Mouse (Mus musculus) liver, postnatal 0 days (tissue): Measurements from ENCODE around the gene Mapre3. TPM values are rescaled to one million over a fixed set of nuclear protein-coding genes. Genes with fewer than 3 reads are reported as not detected.

Source experiments
- ATAC-seq: fragments of 200-750 bp; cut with Nextera tagmentation; 2 replicates; pipeline ENCODE4 v1.8.0; 2017; ENCODE audit warnings: mild to moderate bottlenecking, moderate library complexity
- DNase-seq: peaks from one replicate; pipeline ENCODE4 v3.0.0-alpha.2; 2016
- H3K27ac ChIP-seq: fragments of 300-500 bp; sonication (generic); 2 replicates; pipeline ENCODE4 v1.5.1; 2014; ENCODE audit warnings: antibody characterized with exemption, moderate library complexity, mild to moderate bottlenecking, low read depth
- H3K27me3 ChIP-seq: fragments of 300-500 bp; sonication (generic); 2 replicates; pipeline ENCODE4 v1.6.1; 2014; ENCODE audit warnings: low read length, control low read depth, mixed read lengths; ENCODE audit not compliant: insufficient read depth
- H3K36me3 ChIP-seq: fragments of 300-500 bp; sonication (generic); replicated peaks from 2 replicates; pipeline ENCODE4 v1.6.1; 2014; ENCODE audit warnings: mild to moderate bottlenecking, control low read depth, low read length, moderate library complexity, mixed read lengths; ENCODE audit not compliant: insufficient read depth
- H3K4me1 ChIP-seq: fragments of 300-500 bp; sonication (generic); 2 replicates; pipeline ENCODE4 v1.6.1; 2014; ENCODE audit warnings: antibody characterized with exemption, mild to moderate bottlenecking, control low read depth; ENCODE audit not compliant: insufficient read depth
- H3K4me2 ChIP-seq: fragments of 300-500 bp; sonication (generic); 2 replicates; pipeline ENCODE4 v1.6.1; 2014; ENCODE audit warnings: low read depth, mild to moderate bottlenecking, low read length, moderate library complexity, mixed read lengths
- H3K4me3 ChIP-seq: fragments of 300-500 bp; sonication (generic); 2 replicates; pipeline ENCODE4 v1.5.1; 2014; ENCODE audit warnings: low read depth, low read length
- H3K9ac ChIP-seq: fragments of 300-500 bp; sonication (generic); replicated peaks from 2 replicates; pipeline ENCODE4 v1.6.1; 2014; ENCODE audit warnings: mild to moderate bottlenecking, moderate library complexity
- H3K9me3 ChIP-seq: fragments of 300-500 bp; sonication (generic); 2 replicates; pipeline ENCODE4 v1.6.1; 2016; ENCODE audit warnings: mild to moderate bottlenecking, control low read depth, low read length, mixed read lengths
- CTCF ChIP-seq: sonication (generic); IDR thresholded peaks from 2 replicates; pipeline ENCODE4 v1.5.1; 2016; ENCODE audit warnings: antibody characterized with exemption, low read depth
- EP300 ChIP-seq: IDR thresholded peaks from 2 replicates; pipeline ENCODE4 v1.6.1; 2016; ENCODE audit warnings: antibody characterized with exemption, low read depth, mild to moderate bottlenecking
- WGBS: fragments of 180-500 bp; shearing (Covaris S2); extraction: QIAGEN DNeasy Blood & Tissue Kit; methylation state at CpG from one replicate; pipeline ENCODE4 v1.1.7; 2014; ENCODE audit not compliant: insufficient replicate concordance; 5-methylcytosine and 5-hydroxymethylcytosine counted together
- polyA plus RNA-seq: library from polyadenylated mRNA; unstranded; fragments of >200 nt; fragmentation: Nextera tagmentation; extraction: Ambion mirVana; gene quantifications from 2 replicates; pipeline ENCODE4 v1.2.1, GENCODE M21; 2015

The Mapre3 gene
- polyA plus RNA-seq, 1 experiment from 2014 or later: 7.4 TPM

GRCm38 (mm10) chr5:30914101-30914635 lies 99.7 kb downstream of the Mapre3 start:
- DNase-seq (peak; percentile 17), ATAC-seq (no peak)
- Histone ChIP-seq H3K4me3 (peak overlapping the region; percentile 48), H3K9me3 (no peaks in the 10 kb centered on the region), H3K36me3 (peaks cover 8% of the 10 kb centered on the region; the same call in 1 of the 2 replicates), H3K27ac (peak overlapping the region; percentile 83), H3K27me3 (no peaks in the 10 kb centered on the region), H3K4me2 (peak overlapping the region; percentile 69), H3K4me1 (peaks cover 69% of the 10 kb centered on the region), H3K9ac (peak overlapping the region; percentile 64)
- no peak for TF ChIP-seq CTCF
- no peak for TF ChIP-seq EP300
- 34% methylated on average over 7 of the region's 7 CpGs for WGBS

GRCm38 (mm10) chr5:30914849-30915248 lies 100.4 kb downstream of the Mapre3 start:
- Histone ChIP-seq H3K4me3 (peak overlapping the region; percentile 48), H3K9me3 (no peaks in the 10 kb centered on the region), H3K4me2 (peak overlapping the region; percentile 69), H3K36me3 (peaks cover 10% of the 10 kb centered on the region; the same call in 1 of the 2 replicates), H3K9ac (peak overlapping the region; percentile 64), H3K4me1 (peaks cover 63% of the 10 kb centered on the region), H3K27ac (peak overlapping the region; percentile 83), H3K27me3 (no peaks in the 10 kb centered on the region)
- WGBS: 31% methylated on average over 6 of the region's 6 CpGs
- DNase-seq (peak; percentile 21), ATAC-seq (no peak)
- TF ChIP-seq EP300 (no peak), CTCF (no peak)

- peak; percentile 6; the same call in 1 of the 2 replicates for ATAC-seq
- 26% methylated on average over 9 of the region's 9 CpGs for WGBS
Measured at GRCm38 (mm10) chr5:30915456-30915855, 101.0 kb downstream of the Mapre3 start.

More at GRCm38 (mm10) chr5:30915456-30915855, 101.0 kb downstream of the Mapre3 start:
- Histone ChIP-seq H3K4me3 (peak overlapping the region; percentile 48), H3K27me3 (no peaks in the 10 kb centered on the region), H3K27ac (peak overlapping the region; percentile 83), H3K9me3 (no peaks in the 10 kb centered on the region), H3K36me3 (peaks cover 11% of the 10 kb centered on the region), H3K9ac (peak overlapping the region; percentile 64), H3K4me2 (peak overlapping the region; percentile 69), H3K4me1 (peaks cover 63% of the 10 kb centered on the region)
- DNase-seq: no peak
- TF ChIP-seq EP300 (no peak), CTCF (no peak)

Other genes with a start within 250 kb of the Mapre3 start
- 0.26 and 0.46 TPM in 2 replicates for gene Kcnk3, start 226.5 kb upstream of the Mapre3 start, polyA plus RNA-seq
- gene Slc35f6, start 166.7 kb upstream of the Mapre3 start, polyA plus RNA-seq: 13.8 and 14.2 TPM in 2 replicates
- 135 and 145 TPM in 2 replicates for gene Cenpa, start 147.9 kb upstream of the Mapre3 start, polyA plus RNA-seq
- 0.05 TPM in 1 of 2 replicates, not detected in the other for gene Dpysl5, start 103.1 kb upstream of the Mapre3 start, polyA plus RNA-seq
- 32.1 and 33.0 TPM in 2 replicates for gene Tmem214, start 53.4 kb downstream of the Mapre3 start, polyA plus RNA-seq
- 3.1 and 3.2 TPM in 2 replicates for gene Agbl5, start 74.1 kb downstream of the Mapre3 start, polyA plus RNA-seq
- gene Ost4, start 93.1 kb downstream of the Mapre3 start, polyA plus RNA-seq: 263 and 277 TPM in 2 replicates
- 25.3 and 30.9 TPM in 2 replicates for gene Emilin1, start 98.8 kb downstream of the Mapre3 start, polyA plus RNA-seq
- gene Khk, start 106.8 kb downstream of the Mapre3 start, polyA plus RNA-seq: 56.9 and 57.7 TPM in 2 replicates
- 18.7 and 22.8 TPM in 2 replicates for gene Cgref1, start 130.9 kb downstream of the Mapre3 start, polyA plus RNA-seq
- gene Preb, start 145.7 kb downstream of the Mapre3 start, polyA plus RNA-seq: 79.2 and 80.6 TPM in 2 replicates
- 0.05 TPM in 1 of 2 replicates, not detected in the other for gene Tcf23, start 154.0 kb downstream of the Mapre3 start, polyA plus RNA-seq
- gene Atraid, start 233.7 kb downstream of the Mapre3 start, polyA plus RNA-seq: 162 and 169 TPM in 2 replicates
- 3.1 and 3.7 TPM in 2 replicates for gene Slc5a6, start 234.3 kb downstream of the Mapre3 start, polyA plus RNA-seq
- gene Cad, start 240.1 kb downstream of the Mapre3 start, polyA plus RNA-seq: 3.1 and 4.2 TPM in 2 replicates